Comparison of ENCODE assay signal across 9 mouse cellular contexts in the genomic region with DNA sequence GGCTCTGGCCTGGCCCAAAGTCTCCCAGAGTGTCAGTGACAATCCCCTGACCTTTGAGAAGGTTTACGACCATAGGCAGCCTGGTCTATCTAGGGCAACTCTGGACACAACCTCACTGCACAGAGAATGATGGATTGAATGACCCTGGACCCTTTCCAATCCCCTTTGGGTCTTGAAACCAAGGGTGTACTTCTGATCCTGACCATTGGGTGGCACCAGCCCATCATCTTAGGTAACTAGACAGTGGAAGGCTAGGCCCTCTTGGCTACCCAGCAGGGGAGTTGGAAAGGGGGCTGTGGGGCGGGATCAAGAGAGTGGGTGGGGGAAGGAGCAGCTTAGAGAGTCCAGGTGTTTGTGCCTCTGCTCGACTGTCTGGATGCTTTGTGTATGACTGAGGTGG.
A peak's percentile ranks its signal among the peaks of the same experiment; 100 is the strongest.
DNase-seq lines count a peak whose midpoint lies in the region; ATAC-seq and TF ChIP-seq lines count a peak whose summit lies in the region.
"Had no signal": no experiment of that assay in that cellular context is flagged by ENCODE, and none has a peak within 500 bp of the region (broad histone marks: within the 10 kb centered on the region; RNA-seq: fewer than 3 reads in every experiment).

No protein-coding gene starts in this region.

- no peak overlapping the region for H3K4me3 ChIP-seq in ES-Bruce4 (ENCODE audit: low read depth, low read length)
- H3K4me3 ChIP-seq in forebrain, embryonic 10.5 days: no peak overlapping the region
- no peak overlapping the region for H3K4me3 ChIP-seq in liver, postnatal 0 days (ENCODE audit: low read depth, low read length)
- H3K4me3 ChIP-seq: erythroblast, embryonic 14.5 days had no signal

- H3K36me3 ChIP-seq in ES-Bruce4 (ENCODE audit: control insufficient read depth, insufficient read depth, low read length, poor library complexity, severe bottlenecking): no peaks in the 10 kb centered on the region
- H3K36me3 ChIP-seq in forebrain, embryonic 10.5 days (replicated peaks): no peaks in the 10 kb centered on the region
- no peaks in the 10 kb centered on the region for H3K36me3 ChIP-seq in liver, postnatal 0 days (replicated peaks; ENCODE audit: insufficient read depth, low read length)

- intact Hi-C loops in heart, postnatal 10 days (cut with DNase I): loop anchor here (2.0 to 5.0 kb wide), 2 partner anchors 290 to 1119 kb away; no protein-coding TSS in a partner anchor

- DNase-seq in brain, adult 2 months (ENCODE audit: low read depth, low spot score): peak; percentile 76
- DNase-seq in forebrain, embryonic 10.5 days (ENCODE audit: extremely low spot score, low spot score): peak; percentile 61
- peak; percentile 74 to 84 for DNase-seq in heart, postnatal 10 days
- peak; percentile 51 to 78 for DNase-seq in kidney, postnatal 25 days
- DNase-seq in liver, postnatal 0 days: peak; percentile 61
- DNase-seq in retina, adult 2 months (ENCODE audit: low read depth, low spot score): peak; percentile 11
- peak; percentile 77 for DNase-seq in thymus, postnatal 14 days

- TF ChIP-seq CTCF in ES-Bruce4 (IDR thresholded peaks at IDR 0.05; ENCODE audit: low read depth, low read length): peak; percentile 58
- peak; percentile 82 for TF ChIP-seq CTCF in liver, postnatal 0 days (IDR thresholded peaks at IDR 0.05; ENCODE audit: low read depth)

- no peak for TF ChIP-seq EP300 in ES-Bruce4 (IDR thresholded peaks at IDR 0.05; ENCODE audit: insufficient read depth, low read depth, low read length)
- TF ChIP-seq EP300 in liver, postnatal 0 days (IDR thresholded peaks at IDR 0.05; ENCODE audit: low read depth): no peak

- no peak overlapping the region for H3K27ac ChIP-seq in ES-Bruce4 (ENCODE audit: insufficient read depth, low read length)
- H3K27ac ChIP-seq in forebrain, embryonic 10.5 days: no peak overlapping the region
- no peak overlapping the region for H3K27ac ChIP-seq in liver, postnatal 0 days (ENCODE audit: low read depth)

- H3K4me1 ChIP-seq in ES-Bruce4 (ENCODE audit: control insufficient read depth, insufficient read depth, low read length): no peaks in the 10 kb centered on the region
- 0 out of 2 replicates have a peak, but pooled peaks cover 2% of the 10 kb centered on the region for H3K4me1 ChIP-seq in forebrain, embryonic 10.5 days
- H3K4me1 ChIP-seq in liver, postnatal 0 days (ENCODE audit: insufficient read depth): no peaks in the 10 kb centered on the region

- no peak overlapping the region for H3K9ac ChIP-seq in ES-Bruce4 (ENCODE audit: low read depth, poor library complexity, severe bottlenecking)
- no peak overlapping the region for H3K9ac ChIP-seq in liver, postnatal 0 days (replicated peaks)

- ATAC-seq in liver, postnatal 0 days: no peak

- H3K4me2 ChIP-seq in liver, postnatal 0 days (ENCODE audit: low read depth, low read length): no peak overlapping the region

- 0 out of 2 replicates have a peak, but pooled peaks cover 2% of the 10 kb centered on the region for H3K27me3 ChIP-seq in ES-Bruce4 (ENCODE audit: control insufficient read depth, insufficient read depth, low read length, poor library complexity, severe bottlenecking)
- H3K27me3 ChIP-seq in forebrain, embryonic 10.5 days (ENCODE audit: poor library complexity, severe bottlenecking): no peaks in the 10 kb centered on the region; the same call in 1 of the 2 replicates
- no peaks in the 10 kb centered on the region for H3K27me3 ChIP-seq in liver, postnatal 0 days (ENCODE audit: insufficient read depth, low read length)

- 9% methylated on average over 3 of the region's 3 CpGs for WGBS in forebrain, embryonic 10.5 days
- 21% methylated on average over 3 of the region's 3 CpGs for WGBS in liver, postnatal 0 days (ENCODE audit: insufficient replicate concordance)

- no peak for TF ChIP-seq POLR2A in ES-Bruce4 (IDR thresholded peaks at IDR 0.05; ENCODE audit: insufficient read depth, low read length)

- no peaks in the 10 kb centered on the region for H3K9me3 ChIP-seq in ES-Bruce4 (replicated peaks; ENCODE audit: control insufficient read depth, insufficient read depth, low read length, poor library complexity, severe bottlenecking)
- no peaks in the 10 kb centered on the region for H3K9me3 ChIP-seq in forebrain, embryonic 10.5 days
- no peaks in the 10 kb centered on the region for H3K9me3 ChIP-seq in liver, postnatal 0 days (ENCODE audit: low read length)

Comparison
In these comparisons a context has a peak if more than half of its experiments do, and no peak if none do; other contexts are left out.
1. DNase-seq: peak in every context shown above with its lines; median percentile 79 in heart, postnatal 10 days; 77 in thymus, postnatal 14 days; 76 in brain, adult 2 months; 64 in kidney, postnatal 25 days; 61 in forebrain, embryonic 10.5 days; 61 in liver, postnatal 0 days; 11 in retina, adult 2 months.